Mouse (Mus musculus) erythroblast, embryonic 14.5 days (primary cell): Measurements from ENCODE around the gene Col23a1.

ENCODE experiments used
- GATA1 ChIP-seq: IDR thresholded peaks from 2 replicates; pipeline ENCODE4 v1.6.1; 2012; ENCODE audit warnings: low read length, inconsistent platforms, mixed read lengths
- TAL1 ChIP-seq: IDR thresholded peaks from 3 replicates; pipeline ENCODE4 v1.6.1; 2012; ENCODE audit warnings: low read length, inconsistent platforms, mixed read lengths

GRCm38 (mm10) chr11:51367334-51367733, 77.6 kb downstream of the Col23a1 start:
- TF ChIP-seq GATA1 (no peak), TAL1 (no peak)
